Mouse (Mus musculus) layer of hippocampus, postnatal 14 days (tissue): ENCODE data around the gene Rrp1b. TPM values are rescaled to one million over a fixed set of nuclear protein-coding genes. Genes with fewer than 3 reads are reported as not detected.

Experiments
- total RNA-seq, 2 experiments: library from RNA; stranded (reverse); gene quantifications; 2 replicates each; pipeline ENCODE4 v1.2.3; 2021

Gene Rrp1b
- total RNA-seq, 2 experiments from 2014 or later: 17.1 to 17.8 TPM

Other genes starting within 250 kb of the Rrp1b start
- gene Sik1, start 180.3 kb upstream of the Rrp1b start, total RNA-seq: 10 to 100 TPM; 16.1 to 16.7 TPM
- gene Hsf2bp, start 249 bp downstream of the Rrp1b start, total RNA-seq: 1 to 10 TPM; 1.2 to 1.6 TPM
- gene Notch3, start 130.8 kb downstream of the Rrp1b start, total RNA-seq: 10 to 100 TPM; 15.3 to 15.9 TPM
- gene Ephx3, start 153.4 kb downstream of the Rrp1b start, total RNA-seq: under 1 TPM; 0.25 to 0.26 TPM
- gene Brd4, start 248.6 kb downstream of the Rrp1b start, total RNA-seq: 100 to 1,000 TPM; 118 to 125 TPM